Mouse (Mus musculus) layer of hippocampus, adult 6 months (tissue): ENCODE data around the gene Gdpd4. TPM values are rescaled to one million over a fixed set of nuclear protein-coding genes. Genes with fewer than 3 reads are reported as not detected.

Experiments
- long read RNA-seq, 2 experiments: library from polyadenylated mRNA; unstranded; transcript quantifications; one replicate each; pipeline ENCODE4 v2.0.0; 2019 to 2020
- polyA plus RNA-seq: library from polyadenylated mRNA; unstranded; fragments of <200 nt; fragmentation: Nextera tagmentation; gene quantifications from 2 replicates; pipeline ENCODE4 v1.2.3, GENCODE M21; 2021

Gene Gdpd4
- polyA plus RNA-seq, result 0.04 TPM in 1 of 2 replicates, not detected in the other
- long read RNA-seq, experiment 1, result 0 reads
- long read RNA-seq, experiment 2, result 0 reads

DNA sequence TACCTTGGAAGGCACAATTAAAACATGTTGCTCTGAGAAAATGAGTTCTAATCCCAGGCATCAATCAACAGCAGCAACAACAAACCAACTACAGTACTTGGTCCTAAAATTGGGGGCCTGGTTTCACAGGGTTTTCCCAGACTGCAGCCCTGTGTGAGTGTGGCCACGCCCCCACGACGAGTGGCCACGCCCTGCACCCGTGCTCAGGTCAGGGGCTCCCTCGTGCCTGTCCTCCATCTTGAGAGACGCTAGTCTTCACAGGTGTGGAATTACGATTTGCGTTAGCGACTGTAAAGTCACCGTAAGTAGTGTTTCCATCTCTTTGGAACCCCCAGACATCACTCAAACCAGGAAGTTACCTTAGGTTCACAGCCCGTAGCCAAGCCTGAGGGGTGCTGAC, at the start of gene Gdpd4:
Gene Gdpd4 (plus strand): TSS at position 214 of the 400 bp plus-strand sequence.

Other genes with a start within 250 kb of the Gdpd4 start
- 153 and 156 TPM in 2 replicates for gene Clns1a, start 223.3 kb upstream of the Gdpd4 start, polyA plus RNA-seq
- gene Aqp11, start 181.7 kb upstream of the Gdpd4 start, polyA plus RNA-seq, result 46.1 and 52.6 TPM in 2 replicates
- gene Pak1, start 131.4 kb upstream of the Gdpd4 start, polyA plus RNA-seq, result 155 and 165 TPM in 2 replicates
- gene Myo7a, start 199.6 kb downstream of the Gdpd4 start, polyA plus RNA-seq, result 6.1 and 8.1 TPM in 2 replicates
- 0.29 and 0.39 TPM in 2 replicates for gene Omp, start 225.5 kb downstream of the Gdpd4 start, polyA plus RNA-seq